Mouse (Mus musculus): Measurements from ENCODE around the gene Elmo3.
A peak's percentile ranks its signal among the peaks of the same experiment; 100 is the strongest.

Gene Elmo3

DNA sequence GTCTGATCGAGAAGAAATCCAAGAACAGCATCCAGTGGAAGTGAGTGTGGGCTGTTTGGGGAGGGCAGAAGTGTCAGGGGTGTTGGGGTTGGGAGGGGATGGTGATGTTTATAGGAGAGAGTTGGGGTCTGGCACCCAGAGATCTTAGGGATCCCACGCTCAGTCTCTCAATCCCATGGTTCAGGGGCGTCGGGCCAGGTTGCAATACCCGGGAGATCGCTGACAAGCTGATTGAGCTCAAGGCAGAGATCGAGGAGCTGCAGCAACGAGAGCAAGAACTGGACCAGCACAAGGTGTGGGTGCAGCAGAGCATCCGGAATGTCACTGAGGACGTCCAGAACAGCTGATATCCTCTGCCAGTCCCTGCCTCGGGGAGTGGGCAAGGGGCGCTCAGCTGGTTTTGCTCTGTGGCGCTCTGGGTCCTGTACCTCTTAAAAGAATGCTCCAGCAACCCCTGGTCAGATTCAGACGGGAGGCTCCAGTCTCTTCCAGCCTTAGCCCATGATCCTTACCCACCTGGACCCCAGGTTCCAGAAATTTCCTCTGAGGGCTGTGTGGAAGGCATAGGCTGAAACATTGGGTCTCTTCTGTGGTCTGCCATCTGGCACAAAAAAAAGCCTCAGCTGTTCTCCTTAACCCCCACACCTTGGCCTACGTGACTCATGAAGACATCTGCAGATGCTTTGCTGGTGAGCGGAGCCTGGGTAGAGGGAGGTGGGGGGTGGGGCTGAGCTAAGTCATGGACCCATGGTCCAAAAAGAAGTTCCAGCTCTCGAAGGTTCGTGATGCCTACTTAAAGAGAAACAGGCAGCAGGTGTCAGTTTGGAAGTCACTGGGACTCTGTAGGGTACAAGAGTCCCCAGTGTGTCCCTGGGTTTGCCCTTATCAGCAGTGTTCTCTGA, 6.8 kb upstream of the Elmo3 start:
- DNase-seq (ENCODE audit: low spot score) = no peak

- no peak for DNase-seq (ENCODE audit: low spot score)
Observed at GRCm38 (mm10) chr8:105299962-105300361, 5.4 kb upstream of the Elmo3 start.

GRCm38 (mm10) chr8:105303396-105303795, 2.0 kb upstream of the Elmo3 start:
- no peak for DNase-seq (ENCODE audit: low spot score)

DNA sequence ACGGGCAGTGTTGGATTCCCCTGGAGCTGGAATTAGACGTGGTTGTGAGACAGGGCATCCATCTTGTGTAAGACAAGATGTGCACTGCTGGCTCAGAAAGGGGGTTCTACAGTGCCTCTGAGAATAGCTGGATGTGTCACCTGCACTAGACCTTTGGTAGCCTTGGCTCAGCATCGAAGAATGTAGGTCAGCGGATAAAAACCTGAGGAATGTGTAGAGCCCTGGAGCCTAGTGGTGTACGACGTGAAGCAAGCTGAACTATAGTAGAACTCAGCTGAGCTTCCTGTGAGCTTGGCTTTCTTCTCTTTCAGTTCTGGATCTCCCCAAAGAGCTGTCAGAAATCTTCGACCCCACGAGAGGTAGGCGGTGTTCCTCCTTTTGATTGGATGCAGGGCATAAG, 1.5 kb upstream of the Elmo3 start:
- DNase-seq (ENCODE audit: low spot score) = no peak

GRCm38 (mm10) chr8:105304325-105305210, 833 bp upstream of the Elmo3 start:
- DNase-seq (ENCODE audit: low spot score) = no peak

DNA sequence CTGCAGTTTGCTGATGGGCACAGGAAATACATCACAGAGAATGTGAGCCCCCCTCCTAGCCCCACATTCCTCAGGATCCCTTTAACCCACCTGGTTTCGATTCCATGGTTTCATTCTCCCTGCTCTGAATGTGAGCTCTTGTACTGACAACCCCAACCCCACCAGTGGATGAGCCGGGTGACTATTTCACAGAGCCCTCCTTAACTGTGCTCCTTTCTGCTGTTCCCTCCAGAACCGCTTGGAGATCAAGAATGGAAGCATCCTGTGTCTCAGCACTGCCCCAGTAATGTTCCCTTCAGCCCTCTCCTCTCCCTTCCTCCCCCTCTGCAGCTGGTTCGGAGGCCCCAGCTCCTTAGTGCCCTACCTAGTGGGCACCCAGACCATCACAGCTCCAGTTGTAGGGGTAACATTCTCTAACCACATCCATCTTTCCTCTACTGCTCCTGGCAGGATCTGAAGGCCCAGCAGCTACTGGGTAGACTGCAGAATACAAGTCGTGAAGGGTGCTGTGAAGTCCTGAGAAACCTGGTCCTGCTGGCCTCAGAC, 818 bp downstream of the Elmo3 start:
- DNase-seq (ENCODE audit: low spot score) = no peak

DNA sequence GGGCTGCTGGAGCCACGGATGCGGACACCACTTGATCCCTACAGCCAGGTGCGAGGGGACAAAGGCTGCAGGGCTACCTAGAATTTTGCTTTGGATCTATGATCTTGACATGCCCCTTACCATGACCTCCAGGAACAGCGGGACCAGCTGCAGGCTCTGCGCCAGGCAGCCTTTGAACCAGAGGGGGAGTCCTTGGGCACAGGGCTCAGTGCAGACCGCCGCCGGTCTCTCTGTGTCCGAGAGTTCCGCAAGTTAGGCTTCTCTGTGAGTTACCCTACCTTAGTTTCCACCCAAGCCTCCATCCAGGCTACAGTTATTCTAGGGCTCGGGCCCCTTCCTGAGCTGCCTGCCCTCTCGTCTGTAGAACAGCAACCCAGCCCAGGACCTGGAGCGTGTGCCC, 2.3 kb downstream of the Elmo3 start:
- DNase-seq (ENCODE audit: low spot score) = no peak

DNA sequence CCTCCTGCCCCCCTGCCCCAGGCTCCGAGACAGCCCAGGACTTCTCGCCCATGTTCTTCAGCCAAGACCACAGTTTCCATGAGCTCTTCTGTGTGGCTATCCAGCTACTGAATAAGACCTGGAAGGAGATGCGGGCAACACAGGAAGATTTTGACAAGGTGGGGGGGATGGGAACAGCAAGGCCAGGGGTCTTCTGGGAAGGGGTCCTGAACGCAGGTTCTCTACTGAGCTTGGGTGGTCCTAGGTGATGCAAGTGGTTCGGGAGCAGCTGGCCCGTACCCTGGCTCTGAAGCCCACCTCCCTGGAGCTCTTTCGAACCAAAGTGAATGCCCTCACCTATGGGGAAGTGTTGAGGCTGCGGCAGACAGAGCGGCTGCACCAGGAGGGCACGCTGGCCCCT, 3.0 kb downstream of the Elmo3 start:
- no peak for DNase-seq (ENCODE audit: low spot score)

GRCm38 (mm10) chr8:105309142-105309847, 3.9 kb downstream of the Elmo3 start:
- DNase-seq (ENCODE audit: low spot score) = no peak

DNA sequence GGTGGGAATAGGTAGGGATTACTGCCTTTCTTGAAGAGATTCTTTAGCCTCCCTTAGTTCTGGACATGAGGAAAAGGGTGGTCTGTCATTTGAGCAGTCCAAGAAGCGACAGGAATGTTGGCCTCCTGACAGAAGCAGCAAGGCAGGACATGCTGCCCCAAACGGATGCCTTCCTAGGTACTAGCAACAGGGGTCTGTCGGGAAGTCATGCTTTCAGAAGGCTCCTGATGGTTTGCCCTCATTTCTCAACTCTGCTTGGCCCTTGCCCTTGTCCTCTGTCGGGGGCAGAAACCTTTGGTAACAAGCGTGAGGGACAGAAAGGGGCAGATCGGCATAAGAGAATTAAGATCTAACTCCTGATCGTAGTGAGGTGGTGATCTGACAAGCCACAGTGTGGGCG, 4.7 kb downstream of the Elmo3 start:
- no peak for DNase-seq (ENCODE audit: low spot score)

DNA sequence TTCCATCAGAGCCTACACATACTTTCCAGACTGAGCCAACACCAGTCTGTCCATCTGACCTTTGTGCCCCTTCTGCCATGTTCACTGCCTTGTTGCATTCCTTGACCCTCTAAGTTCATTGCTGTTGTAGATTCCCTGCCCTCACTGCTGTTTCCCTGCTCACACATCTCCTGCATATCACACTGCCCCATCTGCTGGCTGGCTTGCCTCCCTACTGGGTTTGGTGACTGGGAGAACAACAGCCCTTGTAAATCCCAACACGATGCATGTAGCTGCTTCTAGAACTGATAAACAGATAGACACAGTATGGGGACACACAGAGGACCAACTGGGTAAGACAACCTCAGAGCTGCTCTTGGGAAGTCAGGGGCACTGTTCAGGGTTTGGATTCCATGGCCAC, 6.3 kb downstream of the Elmo3 start:
- no peak for DNase-seq (ENCODE audit: low spot score)

- DNase-seq (ENCODE audit: low spot score) = no peak
Observed at GRCm38 (mm10) chr8:105312891-105313481, 7.6 kb downstream of the Elmo3 start.

DNA sequence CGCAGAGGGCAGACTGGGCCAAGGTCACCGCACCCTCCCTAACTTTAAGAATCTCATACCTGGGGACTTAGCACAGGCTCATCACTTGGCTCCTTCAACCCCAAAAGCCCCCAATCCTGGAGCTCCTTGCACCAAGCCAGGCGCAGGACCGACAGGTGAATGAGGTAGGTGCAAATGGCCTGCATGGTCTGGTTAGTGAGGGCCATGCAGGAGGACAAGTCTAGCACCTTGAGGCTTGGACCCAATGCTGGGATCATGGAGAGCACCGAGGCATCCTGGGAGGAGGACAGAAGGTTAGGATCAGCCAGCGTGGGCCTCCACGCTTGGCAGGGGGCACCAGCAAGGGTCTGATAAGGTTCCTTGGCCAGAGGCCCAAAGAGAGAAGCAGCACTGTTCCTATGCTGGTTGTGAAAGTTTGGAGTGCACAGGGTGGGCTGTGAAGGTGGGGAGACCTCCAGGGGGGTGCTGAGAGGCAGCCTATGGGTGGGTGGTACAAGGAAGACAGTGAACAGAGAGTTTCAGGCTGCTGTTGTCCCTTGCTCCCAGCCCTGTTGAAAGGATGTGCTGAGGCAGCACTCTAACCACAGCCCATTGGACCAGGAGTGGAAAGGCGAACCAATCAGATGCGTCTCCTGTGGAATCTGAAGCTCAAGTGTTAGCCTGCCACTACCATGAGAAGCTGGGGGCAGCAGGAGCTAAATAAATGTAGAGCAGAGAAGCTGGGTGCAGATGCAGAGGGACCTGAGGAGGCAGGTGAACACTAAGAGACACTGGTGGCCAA, 8.4 kb downstream of the Elmo3 start:
- no peak for DNase-seq (ENCODE audit: low spot score)

DNA sequence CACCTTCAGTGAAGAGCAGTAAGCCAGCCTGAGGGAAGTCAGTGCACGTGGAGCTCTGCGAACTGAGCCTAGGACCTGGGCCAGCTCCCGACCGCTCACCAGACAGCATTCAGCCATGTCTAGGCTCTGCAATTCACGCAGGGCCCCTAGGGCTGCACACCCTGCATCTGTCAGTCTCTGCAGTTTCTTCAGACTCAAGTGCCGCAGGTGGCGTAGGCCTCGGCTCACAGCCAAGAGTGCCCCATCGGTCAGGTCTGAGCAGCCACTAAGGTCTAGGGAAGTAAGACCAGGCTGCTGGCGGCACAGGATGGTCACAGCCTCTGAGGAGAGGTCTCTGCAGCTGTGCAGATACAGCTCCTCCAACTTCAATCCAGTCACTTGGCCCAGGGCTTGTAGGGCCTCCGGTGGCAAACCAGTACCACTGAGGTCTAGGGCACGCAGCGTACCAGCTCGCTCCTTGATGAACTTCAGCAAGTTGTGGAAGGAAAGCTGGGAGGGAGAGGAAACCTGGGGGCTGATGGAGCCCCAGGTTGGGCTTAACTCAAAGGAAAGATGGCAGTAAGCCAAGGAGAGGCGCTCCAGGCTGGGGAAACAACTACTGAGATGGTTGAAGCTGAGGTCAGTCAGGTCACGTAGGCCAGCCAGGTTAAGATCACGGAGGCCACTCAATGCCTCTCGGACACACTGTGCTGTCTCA, 9.8 kb downstream of the Elmo3 start:
- DNase-seq (ENCODE audit: low spot score) = no peak

- DNase-seq (ENCODE audit: low spot score) = no peak
Observed at GRCm38 (mm10) chr8:105317941-105318340, 12.5 kb downstream of the Elmo3 start.

DNA sequence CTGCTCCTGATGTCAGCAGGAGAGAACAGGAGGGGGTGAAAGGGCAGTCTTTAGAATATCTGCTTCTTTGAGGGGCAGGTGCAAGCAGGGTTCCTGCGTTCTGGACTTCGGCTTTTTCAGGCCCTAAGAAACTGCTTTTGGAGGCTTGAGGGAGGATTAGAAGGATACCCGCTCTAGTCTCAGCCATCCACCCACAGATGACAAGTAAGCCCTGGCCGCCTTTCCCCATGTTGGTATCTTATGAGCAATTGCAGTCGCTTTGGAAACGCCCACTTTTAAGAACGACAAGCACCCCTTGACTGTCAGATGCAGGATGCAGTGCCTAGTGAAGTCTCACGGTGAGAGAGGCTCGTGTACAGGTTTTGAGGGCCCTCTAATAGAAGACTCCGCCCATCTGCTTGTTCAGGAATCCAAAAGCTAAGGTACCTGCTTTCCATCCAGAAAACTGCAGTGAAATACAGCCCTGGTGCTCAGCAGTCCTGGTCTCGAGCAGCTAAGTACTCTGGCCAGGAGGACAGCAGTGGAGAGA, 13.3 kb downstream of the Elmo3 start:
- DNase-seq (ENCODE audit: low spot score) = no peak

DNA sequence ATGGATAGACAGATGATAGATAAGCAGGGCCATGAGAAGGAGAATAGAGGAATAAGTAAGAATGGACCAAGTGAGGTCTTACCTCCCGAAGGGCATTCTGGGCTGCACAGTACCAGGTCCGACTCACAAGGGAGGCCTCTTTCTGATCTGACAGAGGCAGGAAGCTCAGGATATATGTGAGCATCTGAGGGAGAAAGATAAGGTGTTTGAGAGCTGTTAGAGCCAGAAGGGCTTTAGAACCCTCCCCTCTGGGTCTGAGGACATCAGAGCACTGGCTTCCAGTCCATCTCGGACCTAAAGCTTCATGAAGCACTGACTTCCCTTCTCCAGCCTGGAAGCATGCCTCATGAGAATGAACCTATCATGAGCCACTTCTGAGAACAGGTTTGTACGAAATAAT, 17.8 kb downstream of the Elmo3 start:
- no peak for DNase-seq (ENCODE audit: low spot score)

DNA sequence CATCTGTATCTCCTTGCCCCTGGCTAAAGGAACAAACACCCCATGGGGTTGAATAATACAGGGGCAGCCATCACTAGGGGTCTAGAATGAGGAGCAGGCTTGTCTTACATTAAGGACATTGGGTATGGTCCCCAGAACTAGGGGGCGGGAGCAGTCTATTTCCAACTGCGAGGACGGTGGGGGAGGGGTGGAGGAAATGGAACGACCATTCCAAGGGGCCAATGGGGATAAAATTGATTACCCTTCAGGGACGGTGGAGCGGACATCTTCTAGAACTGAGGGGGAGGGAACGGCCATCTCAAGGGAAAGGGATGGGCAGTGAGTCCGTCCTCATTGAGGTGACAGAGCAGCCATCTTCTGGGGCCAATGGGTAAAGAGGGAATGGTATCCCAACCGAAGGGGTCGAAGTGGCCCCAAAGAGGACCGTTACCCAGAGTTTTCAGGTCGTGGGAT, 20.3 kb downstream of the Elmo3 start:
- DNase-seq (ENCODE audit: low spot score) = no peak

DNA sequence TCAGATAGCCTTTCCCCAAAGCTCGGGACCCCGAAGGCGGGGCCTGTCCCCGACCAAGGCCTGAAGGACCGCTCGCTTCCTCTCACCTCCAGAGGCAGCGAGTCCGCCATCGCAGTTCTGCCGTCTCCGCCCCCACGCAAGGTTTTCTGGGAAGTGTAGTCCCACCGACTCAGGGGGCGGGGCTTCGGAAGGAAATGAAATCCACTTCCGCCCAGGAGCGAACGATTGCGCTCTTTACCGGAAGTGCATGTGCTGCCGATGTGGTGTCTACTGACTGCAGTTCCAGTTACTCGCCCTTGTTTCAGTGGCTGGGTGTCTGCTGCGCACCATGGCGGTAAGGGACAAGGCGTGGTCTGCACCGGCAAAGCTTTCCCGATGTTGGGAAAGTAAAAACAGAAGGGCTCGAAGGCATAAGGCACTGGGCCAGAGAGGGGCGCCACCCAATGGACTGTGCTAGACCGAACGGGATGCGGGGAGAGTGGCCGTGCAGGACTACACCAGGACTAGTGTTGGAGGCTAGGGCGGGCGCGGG, 20.8 kb downstream of the Elmo3 start, which contains the start of the genes Lrrc29 and Tmem208:
Lrrc29 (minus strand) TSS at position 138 of the 532 bp plus-strand sequence.
Tmem208 (plus strand) TSS at position 214 of the 532 bp plus-strand sequence.
- peak; percentile 95 for DNase-seq (ENCODE audit: low spot score)

Measured in ovary, postnatal 14 days (tissue).